Mouse (Mus musculus) hindbrain, embryonic 15.5 days (tissue): ENCODE measurements around the gene Nt5c2. TPM values are rescaled to one million over a fixed set of nuclear protein-coding genes. Genes with fewer than 3 reads are reported as not detected.
A peak's percentile ranks its signal among the peaks of the same experiment; 100 is the strongest.

Experiments
- ATAC-seq: fragments of 200-750 bp; cut with Nextera tagmentation; 2 replicates; pipeline ENCODE4 v1.8.0; 2017; ENCODE audit warnings: low read depth, moderate number of reproducible peaks, moderate TSS enrichment; ENCODE audit not compliant: low FRiP score
- H3K27ac ChIP-seq: fragments of 300-500 bp; sonication (generic); replicated peaks from 2 replicates; pipeline ENCODE4 v1.5.1; 2015; ENCODE audit warnings: mild to moderate bottlenecking, inconsistent platforms
- H3K27me3 ChIP-seq: fragments of 300-500 bp; sonication (generic); 2 replicates; pipeline ENCODE4 v1.6.1; 2015; ENCODE audit warnings: control low read depth, inconsistent platforms
- H3K36me3 ChIP-seq: fragments of 300-500 bp; sonication (generic); 2 replicates; pipeline ENCODE4 v1.6.1; 2015; ENCODE audit warnings: control low read depth, inconsistent platforms
- H3K4me1 ChIP-seq: fragments of 300-500 bp; sonication (generic); replicated peaks from 2 replicates; pipeline ENCODE4 v1.6.1; 2015; ENCODE audit warnings: control low read depth, inconsistent platforms
- H3K4me2 ChIP-seq: fragments of 300-500 bp; sonication (generic); 2 replicates; pipeline ENCODE4 v1.6.1; 2015; ENCODE audit warnings: moderate library complexity, mild to moderate bottlenecking, inconsistent platforms
- H3K4me3 ChIP-seq: fragments of 300-500 bp; sonication (generic); 2 replicates; pipeline ENCODE4 v1.5.1; 2015; ENCODE audit warnings: mild to moderate bottlenecking, inconsistent platforms
- H3K9ac ChIP-seq: fragments of 300-500 bp; sonication (generic); 2 replicates; pipeline ENCODE4 v1.6.1; 2015; ENCODE audit warnings: inconsistent platforms
- H3K9me3 ChIP-seq: fragments of 300-500 bp; sonication (generic); 2 replicates; pipeline ENCODE4 v1.6.1; 2016; ENCODE audit warnings: control low read depth, inconsistent platforms
- WGBS: fragments of 180-500 bp; shearing (Covaris S2); methylation state at CpG from one replicate; pipeline ENCODE4 v1.1.7; 2015; 5-methylcytosine and 5-hydroxymethylcytosine counted together
- polyA plus RNA-seq: library from polyadenylated mRNA; unstranded; fragments of >200 nt; fragmentation: Nextera tagmentation; extraction: Ambion mirVana; gene quantifications from 2 replicates; pipeline ENCODE4 v1.2.1, GENCODE M21; 2015

The Nt5c2 gene
- polyA plus RNA-seq, 1 experiment from 2014 or later, result 74.1 TPM

DNA sequence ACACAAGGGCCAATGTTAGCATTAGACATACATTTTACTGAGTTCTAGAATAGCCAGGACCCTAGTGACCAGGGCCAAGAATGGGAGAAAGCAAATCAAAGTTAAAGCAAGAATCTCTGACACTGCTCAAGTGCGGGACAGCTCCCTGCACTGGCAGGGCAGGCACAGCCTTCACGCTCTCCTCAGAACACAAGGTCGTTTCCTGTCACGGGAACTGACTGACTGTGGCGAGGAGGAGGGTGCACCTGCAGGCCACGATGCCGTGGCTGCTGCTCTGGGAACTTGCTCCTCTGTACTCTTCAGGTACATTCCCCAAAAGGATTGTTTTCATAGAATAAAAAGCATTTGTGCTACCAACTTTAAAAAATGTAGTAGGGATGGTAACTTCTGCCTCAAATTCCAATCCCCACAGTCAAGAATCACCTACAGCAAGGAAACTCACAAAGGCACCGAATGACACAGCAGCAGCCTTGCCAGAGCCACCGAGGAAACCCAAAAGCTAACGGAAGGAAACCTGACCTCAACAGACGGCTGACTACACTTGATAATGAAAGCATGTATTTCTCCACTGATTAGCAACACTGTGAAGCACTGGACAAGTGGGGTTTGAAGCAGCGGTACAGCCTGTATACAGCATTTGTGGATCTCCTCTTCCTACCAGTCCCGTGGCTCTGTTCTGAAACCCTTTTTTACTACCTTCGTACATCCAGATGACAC, 127.0 kb downstream of the Nt5c2 start:
- H3K9ac ChIP-seq, result no peak overlapping the region
- peaks cover 61% of the 10 kb centered on the region for H3K36me3 ChIP-seq
- H3K4me2 ChIP-seq, result no peak overlapping the region
- H3K27me3 ChIP-seq, result no peaks in the 10 kb centered on the region
- WGBS, result 87% methylated on average over 14 of the region's 14 CpGs
- H3K27ac ChIP-seq, result no peak overlapping the region
- no peak overlapping the region for H3K4me3 ChIP-seq
- no peaks in the 10 kb centered on the region for H3K4me1 ChIP-seq
- no peaks in the 10 kb centered on the region for H3K9me3 ChIP-seq
- ATAC-seq, result no peak

DNA sequence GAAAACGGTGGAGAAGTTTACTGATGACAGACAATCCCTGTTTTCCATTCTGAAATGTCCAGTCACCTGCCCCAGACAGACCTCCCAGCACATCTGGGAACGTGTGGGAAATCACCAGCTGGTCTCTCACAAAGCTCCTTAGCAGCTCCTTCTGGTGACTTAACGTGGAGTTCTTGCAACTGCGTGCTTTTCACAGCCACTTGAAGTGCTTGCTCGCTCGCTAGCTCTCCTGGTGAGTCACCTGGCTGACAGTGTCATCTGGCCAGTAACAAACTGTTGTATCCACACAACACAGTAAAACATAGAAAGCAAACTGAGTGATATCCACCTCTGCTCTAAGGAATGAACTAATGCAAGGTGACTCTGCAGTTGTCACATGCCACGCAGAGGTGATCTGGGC, 128.1 kb downstream of the Nt5c2 start:
- no peaks in the 10 kb centered on the region for H3K4me1 ChIP-seq
- no peaks in the 10 kb centered on the region for H3K27me3 ChIP-seq
- no peak for ATAC-seq
- H3K4me2 ChIP-seq, result no peak overlapping the region
- 88% methylated on average over 7 of the region's 7 CpGs for WGBS
- no peaks in the 10 kb centered on the region for H3K9me3 ChIP-seq
- H3K36me3 ChIP-seq, result peaks cover 56% of the 10 kb centered on the region
- no peak overlapping the region for H3K9ac ChIP-seq
- no peak overlapping the region for H3K27ac ChIP-seq
- H3K4me3 ChIP-seq, result no peak overlapping the region

DNA sequence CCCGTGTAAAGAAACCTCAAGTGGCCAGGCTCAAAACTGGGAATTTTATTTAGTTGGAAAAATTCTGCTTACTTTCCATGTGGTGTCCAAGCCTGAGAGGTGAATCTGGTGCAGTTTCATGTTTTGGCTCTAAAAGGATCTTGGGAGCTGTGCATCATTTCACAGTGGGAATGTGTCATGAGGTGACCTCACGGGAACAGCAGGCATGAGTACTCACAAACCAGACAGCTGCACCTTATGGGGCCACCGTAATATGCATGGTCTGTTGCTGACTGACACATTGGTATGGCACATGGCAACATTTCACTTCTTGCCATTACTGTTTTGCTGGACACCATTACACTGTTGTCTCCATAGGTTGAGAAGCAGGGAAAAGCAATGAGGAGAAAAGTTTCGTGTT, 129.6 kb downstream of the Nt5c2 start:
- Histone ChIP-seq H3K4me3 (no peak overlapping the region), H3K36me3 (peaks cover 43% of the 10 kb centered on the region), H3K4me1 (no peaks in the 10 kb centered on the region), H3K27me3 (no peaks in the 10 kb centered on the region), H3K4me2 (no peak overlapping the region), H3K27ac (no peak overlapping the region), H3K9ac (no peak overlapping the region), H3K9me3 (no peaks in the 10 kb centered on the region)
- no peak for ATAC-seq
- WGBS, result 88% methylated on average over 4 of the region's 4 CpGs

DNA sequence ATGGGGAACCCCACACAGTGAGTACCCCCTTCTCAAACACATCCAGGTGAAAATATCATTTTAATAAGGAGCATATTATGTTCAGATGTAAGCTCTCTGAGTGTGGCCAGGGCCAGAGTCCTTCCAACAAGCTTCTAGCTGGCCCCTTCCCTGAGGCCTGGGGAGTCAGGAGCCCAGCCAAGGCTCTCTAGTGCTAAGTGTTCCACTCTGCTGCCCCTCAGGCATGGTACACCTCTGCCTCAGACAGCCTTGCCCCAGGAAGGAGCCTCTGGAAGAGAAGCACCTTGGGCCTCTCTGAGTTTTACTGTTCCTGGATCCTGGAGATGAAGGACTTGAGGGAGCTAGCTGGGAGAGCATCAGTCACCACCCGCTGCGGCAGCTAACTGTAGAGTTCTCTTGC, 135.1 kb downstream of the Nt5c2 start:
- no peak overlapping the region for H3K9ac ChIP-seq
- ATAC-seq, result no peak
- no peak overlapping the region for H3K4me2 ChIP-seq
- no peaks in the 10 kb centered on the region for H3K27me3 ChIP-seq
- WGBS, result 98% methylated on average over 2 of the region's 2 CpGs
- no peaks in the 10 kb centered on the region for H3K9me3 ChIP-seq
- H3K4me1 ChIP-seq, result no peaks in the 10 kb centered on the region
- peaks cover 5% of the 10 kb centered on the region; the same call in 1 of the 2 replicates for H3K36me3 ChIP-seq
- H3K4me3 ChIP-seq, result no peak overlapping the region
- no peak overlapping the region for H3K27ac ChIP-seq

DNA sequence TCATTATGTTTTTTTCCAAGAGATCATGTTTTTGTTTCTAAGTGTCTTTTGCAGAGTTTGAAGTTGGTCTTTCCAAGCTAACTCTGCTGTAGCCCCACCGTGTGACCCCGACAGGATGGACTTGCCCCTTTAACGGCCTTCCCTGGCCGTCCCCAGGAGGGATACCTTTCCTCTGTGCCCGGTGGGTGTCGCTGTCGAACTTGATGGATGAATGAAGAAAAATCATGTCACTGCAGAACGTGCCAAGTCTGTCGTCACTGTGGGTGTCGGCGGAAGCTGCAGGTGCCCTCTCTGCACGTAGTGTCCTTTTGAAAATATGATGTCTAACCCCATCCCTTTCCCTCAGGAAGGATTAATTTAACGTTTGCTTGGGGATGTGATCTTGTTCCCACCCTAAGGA, 136.6 kb downstream of the Nt5c2 start:
- Histone ChIP-seq H3K36me3 (peaks cover under 1% of the 10 kb centered on the region; the same call in 1 of the 2 replicates), H3K9ac (no peak overlapping the region), H3K4me3 (no peak overlapping the region), H3K9me3 (no peaks in the 10 kb centered on the region), H3K4me1 (no peaks in the 10 kb centered on the region), H3K27me3 (no peaks in the 10 kb centered on the region), H3K27ac (no peak overlapping the region), H3K4me2 (no peak overlapping the region)
- 56% methylated on average over 13 of the region's 13 CpGs for WGBS
- ATAC-seq, result no peak

DNA sequence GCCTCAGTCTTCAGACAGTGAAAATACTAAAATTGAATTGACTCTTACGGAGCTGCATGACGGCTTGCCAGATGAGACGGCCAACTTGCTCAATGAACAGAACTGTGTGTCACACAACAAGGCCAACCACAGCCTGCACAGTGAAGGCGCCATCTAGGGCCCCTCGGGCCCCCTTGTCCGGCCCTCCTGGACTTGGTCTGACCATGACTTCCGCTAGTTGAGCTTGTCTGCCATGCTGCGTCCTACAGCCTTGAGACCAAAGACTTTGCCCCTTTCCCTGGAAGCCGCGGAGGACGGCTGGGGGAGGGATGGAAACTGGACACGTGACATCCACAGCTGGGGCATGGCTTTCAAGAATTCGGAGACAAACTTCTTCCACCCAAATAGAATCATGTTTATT, 137.1 kb downstream of the Nt5c2 start:
- Histone ChIP-seq H3K9ac (no peak overlapping the region), H3K27me3 (no peaks in the 10 kb centered on the region), H3K4me3 (no peak overlapping the region), H3K36me3 (peaks cover 2% of the 10 kb centered on the region; the same call in 1 of the 2 replicates), H3K9me3 (no peaks in the 10 kb centered on the region), H3K4me2 (no peak overlapping the region), H3K27ac (no peak overlapping the region), H3K4me1 (no peaks in the 10 kb centered on the region)
- WGBS, result 87% methylated on average over 13 of the region's 13 CpGs
- ATAC-seq, result no peak

DNA sequence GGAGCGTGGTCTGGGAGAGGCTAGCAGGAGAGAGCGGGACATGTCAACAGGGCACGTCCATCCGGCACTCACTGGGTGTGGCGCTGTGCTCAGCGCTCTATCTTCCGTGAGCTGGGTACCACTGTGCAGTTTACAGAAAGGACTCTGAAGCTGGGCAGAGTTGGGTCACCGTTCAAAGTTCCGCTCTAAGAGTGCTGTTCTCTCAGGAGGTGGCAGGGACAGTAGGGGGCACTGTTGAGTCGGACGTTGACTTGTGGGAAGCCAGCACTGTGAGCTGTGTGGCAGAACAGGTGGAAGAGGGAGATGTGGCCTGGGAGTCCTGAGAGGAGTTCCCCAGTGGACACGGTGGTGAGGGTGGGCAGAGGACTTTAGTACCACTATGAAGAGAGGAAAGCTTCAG, 139.2 kb downstream of the Nt5c2 start:
- no peaks in the 10 kb centered on the region for H3K4me1 ChIP-seq
- 45% methylated on average over 12 of the region's 12 CpGs for WGBS
- H3K36me3 ChIP-seq, result peaks cover 2% of the 10 kb centered on the region; the same call in 1 of the 2 replicates
- peak; percentile 61; the same call in 1 of the 2 replicates for ATAC-seq
- H3K4me2 ChIP-seq, result no peak overlapping the region
- H3K9ac ChIP-seq, result no peak overlapping the region
- H3K27me3 ChIP-seq, result no peaks in the 10 kb centered on the region
- no peak overlapping the region for H3K4me3 ChIP-seq
- no peaks in the 10 kb centered on the region for H3K9me3 ChIP-seq
- no peak overlapping the region for H3K27ac ChIP-seq

DNA sequence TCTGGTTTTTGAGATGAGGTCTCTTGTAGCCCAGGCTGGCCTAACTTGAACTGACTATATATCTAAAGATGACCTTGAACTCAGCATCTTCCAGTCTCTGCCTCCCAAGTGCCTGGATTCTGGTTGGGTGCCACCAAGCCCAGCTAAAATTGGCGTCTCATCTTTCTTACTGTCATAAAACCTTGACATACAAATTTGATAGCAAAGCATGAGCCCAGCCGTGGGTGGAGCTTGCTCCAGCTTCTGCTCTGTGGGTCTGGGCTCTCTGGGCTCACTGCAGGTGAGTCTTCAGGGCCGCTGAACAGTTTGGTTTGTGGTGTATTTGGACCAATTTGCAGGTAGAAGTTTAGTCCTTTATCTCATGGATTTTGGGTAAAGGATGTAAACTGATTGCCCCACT, 141.0 kb downstream of the Nt5c2 start:
- H3K36me3 ChIP-seq, result peaks cover 2% of the 10 kb centered on the region; the same call in 1 of the 2 replicates
- no peak overlapping the region for H3K4me2 ChIP-seq
- 90% methylated on average over 3 of the region's 3 CpGs for WGBS
- no peak overlapping the region for H3K4me3 ChIP-seq
- no peak overlapping the region for H3K9ac ChIP-seq
- no peak overlapping the region for H3K27ac ChIP-seq
- ATAC-seq, result no peak
- no peaks in the 10 kb centered on the region for H3K9me3 ChIP-seq
- H3K27me3 ChIP-seq, result no peaks in the 10 kb centered on the region
- H3K4me1 ChIP-seq, result no peaks in the 10 kb centered on the region

DNA sequence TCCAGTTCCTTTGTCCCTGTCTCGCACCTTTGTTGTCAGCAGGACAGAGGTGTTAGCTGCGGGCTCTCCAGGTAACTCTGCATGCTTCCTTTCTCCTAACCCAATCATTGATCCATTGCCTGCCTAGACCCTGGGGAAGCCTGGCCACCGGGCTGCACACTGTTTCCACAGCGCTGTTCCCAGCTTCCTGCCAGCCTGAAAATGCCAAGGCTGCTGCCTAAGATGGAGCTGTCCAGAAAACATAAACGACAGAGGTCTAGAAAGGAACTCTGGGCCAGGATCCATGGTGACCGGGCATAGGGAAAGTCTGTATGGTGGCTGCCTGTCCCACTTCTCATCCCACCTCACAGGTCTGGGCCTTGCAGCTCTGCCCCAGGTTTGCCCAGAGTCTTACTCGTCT, 143.3 kb downstream of the Nt5c2 start:
- Histone ChIP-seq H3K27ac (no peak overlapping the region), H3K9ac (no peak overlapping the region), H3K27me3 (no peaks in the 10 kb centered on the region), H3K4me1 (no peaks in the 10 kb centered on the region), H3K36me3 (0 out of 2 replicates have a peak, but pooled peaks cover 2% of the 10 kb centered on the region), H3K4me3 (no peak overlapping the region), H3K4me2 (no peak overlapping the region), H3K9me3 (no peaks in the 10 kb centered on the region)
- no peak for ATAC-seq
- 80% methylated on average over 7 of the region's 7 CpGs for WGBS

DNA sequence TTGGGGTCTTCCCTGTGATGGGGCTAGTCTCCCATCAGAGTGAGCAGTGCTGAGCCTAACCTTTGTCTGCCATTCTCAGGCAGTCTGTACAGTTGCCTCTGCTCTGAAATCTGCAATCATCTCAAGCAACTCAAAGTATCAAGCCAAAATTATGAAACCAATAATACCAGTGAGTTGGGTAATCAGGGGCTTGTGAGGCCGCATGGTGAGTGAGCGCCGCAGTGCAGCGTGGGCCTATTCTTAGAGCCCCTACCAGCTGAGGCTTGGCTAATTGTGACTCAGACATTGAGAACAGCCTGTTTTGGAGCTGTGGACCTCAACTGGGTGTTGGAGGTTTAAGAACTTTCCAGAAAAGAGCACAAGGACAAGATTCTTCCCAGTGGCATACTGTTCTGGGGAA, 143.9 kb downstream of the Nt5c2 start:
- no peak overlapping the region for H3K27ac ChIP-seq
- ATAC-seq, result no peak

DNA sequence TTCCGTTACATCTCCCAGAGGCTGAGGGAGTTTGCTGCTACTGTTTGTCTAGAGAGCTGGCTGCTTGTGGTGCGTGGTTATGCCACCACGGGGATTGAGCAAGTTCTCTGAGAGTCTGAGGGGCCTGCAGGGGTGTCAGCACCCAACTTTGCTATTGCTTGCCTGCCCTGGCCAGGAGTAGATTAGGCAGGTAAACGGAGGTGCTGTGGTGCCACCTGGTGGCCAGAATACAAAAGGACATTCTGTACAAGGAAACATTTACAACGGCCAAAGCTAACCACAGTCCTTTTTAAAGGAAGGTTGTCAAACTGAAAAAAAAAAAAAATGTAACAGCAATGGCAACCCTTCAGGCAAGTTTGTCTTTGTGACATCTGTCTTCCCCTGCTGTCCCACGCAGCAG, 145.4 kb downstream of the Nt5c2 start:
- peak; percentile 74; the same call in 1 of the 2 replicates for ATAC-seq
- H3K36me3 ChIP-seq, result 0 out of 2 replicates have a peak, but pooled peaks cover 2% of the 10 kb centered on the region

More for the DNA sequence above, 143.9 kb downstream of the Nt5c2 start:
- Histone ChIP-seq H3K4me3 (no peak overlapping the region), H3K9me3 (no peaks in the 10 kb centered on the region), H3K36me3 (0 out of 2 replicates have a peak, but pooled peaks cover 2% of the 10 kb centered on the region), H3K9ac (no peak overlapping the region), H3K4me1 (no peaks in the 10 kb centered on the region), H3K27me3 (no peaks in the 10 kb centered on the region), H3K4me2 (no peak overlapping the region)
- WGBS, result 93% methylated on average over 4 of the region's 4 CpGs

DNA sequence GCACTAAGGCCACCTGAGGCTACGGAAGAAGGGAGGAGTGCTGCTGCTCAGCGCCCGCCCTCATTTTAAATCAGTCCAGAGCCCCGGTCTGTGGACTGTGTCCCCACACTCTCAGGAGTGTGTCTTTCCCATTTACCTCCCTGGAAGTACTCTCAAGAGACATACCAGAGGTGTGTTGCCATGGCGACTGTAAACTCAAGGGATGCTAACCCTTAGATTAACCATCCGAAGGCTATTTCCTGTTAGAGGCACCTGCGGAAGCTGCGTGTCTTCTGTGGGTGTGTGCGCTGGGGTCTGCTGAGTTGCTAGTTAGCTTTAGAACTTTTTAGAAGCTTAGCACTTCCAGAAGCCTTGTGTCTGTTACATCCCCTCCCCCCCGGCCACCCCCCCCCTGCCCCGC, 145.9 kb downstream of the Nt5c2 start:
- Histone ChIP-seq H3K9ac (no peak overlapping the region), H3K4me1 (no peaks in the 10 kb centered on the region), H3K4me3 (no peak overlapping the region), H3K4me2 (no peak overlapping the region), H3K27ac (no peak overlapping the region), H3K27me3 (no peaks in the 10 kb centered on the region), H3K36me3 (0 out of 2 replicates have a peak, but pooled peaks cover 2% of the 10 kb centered on the region), H3K9me3 (no peaks in the 10 kb centered on the region)
- WGBS, result 67% methylated on average over 11 of the region's 11 CpGs
- peak; percentile 35; the same call in 1 of the 2 replicates for ATAC-seq

More for the DNA sequence above, 145.4 kb downstream of the Nt5c2 start:
- Histone ChIP-seq H3K27me3 (no peaks in the 10 kb centered on the region), H3K4me3 (no peak overlapping the region), H3K4me1 (no peaks in the 10 kb centered on the region), H3K9ac (no peak overlapping the region), H3K9me3 (no peaks in the 10 kb centered on the region), H3K4me2 (no peak overlapping the region), H3K27ac (no peak overlapping the region)
- 12% methylated on average over 6 of the region's 6 CpGs for WGBS

DNA sequence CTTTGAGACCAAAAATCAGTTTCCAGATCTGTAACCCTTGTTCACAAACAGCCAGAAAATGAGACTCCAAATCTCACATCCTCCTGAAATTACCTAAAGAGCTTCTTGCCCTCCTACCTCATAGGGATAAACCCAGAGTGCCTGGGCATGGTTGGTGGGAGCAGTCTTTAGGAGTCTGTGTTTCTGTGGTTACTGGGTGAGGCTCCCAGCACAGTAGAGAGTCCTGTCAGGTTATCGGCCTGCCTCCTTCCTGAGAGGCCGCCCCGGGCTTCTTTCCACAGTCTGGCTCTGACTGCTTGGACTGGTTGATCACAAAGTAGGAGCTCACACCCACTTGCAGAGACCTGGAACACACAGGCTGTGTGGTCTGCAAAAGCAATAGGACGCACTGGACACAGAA, 149.6 kb downstream of the Nt5c2 start:
- Histone ChIP-seq H3K4me3 (no peak overlapping the region), H3K27me3 (no peaks in the 10 kb centered on the region), H3K27ac (no peak overlapping the region), H3K9ac (no peak overlapping the region), H3K4me2 (no peak overlapping the region), H3K9me3 (no peaks in the 10 kb centered on the region), H3K36me3 (no peaks in the 10 kb centered on the region), H3K4me1 (no peaks in the 10 kb centered on the region)
- WGBS, result 89% methylated on average over 4 of the region's 4 CpGs
- no peak for ATAC-seq
